Mouse (Mus musculus) erythroblast, embryonic 14.5 days (primary cell): ENCODE measurements around the gene Tcp1. TPM values are rescaled to one million over a fixed set of nuclear protein-coding genes. Genes with fewer than 3 reads are reported as not detected.
"Not testable (repeated sequence)": the region's sequence is repeated elsewhere in the genome, so short reads cannot be mapped to it uniquely, and the experiment has no call there.

Experiments used
- H3K27me3 ChIP-seq: 2 replicates; pipeline ENCODE4 v1.6.1; 2012; ENCODE audit warnings: inconsistent platforms; ENCODE audit not compliant: control insufficient read depth
- H3K36me3 ChIP-seq: 2 replicates; pipeline ENCODE4 v1.6.1; 2012; ENCODE audit warnings: mild to moderate bottlenecking, inconsistent platforms; ENCODE audit not compliant: control insufficient read depth
- H3K4me1 ChIP-seq: 2 replicates; pipeline ENCODE4 v1.6.1; 2012; ENCODE audit warnings: inconsistent platforms; ENCODE audit not compliant: control insufficient read depth
- H3K4me3 ChIP-seq: replicated peaks from 2 replicates; pipeline ENCODE3; 2012; ENCODE audit warnings: moderate library complexity, mild to moderate bottlenecking, inconsistent platforms
- H3K9me3 ChIP-seq: 2 replicates; pipeline ENCODE4 v1.6.1; 2012; ENCODE audit warnings: low read length, inconsistent platforms, mixed read lengths; ENCODE audit not compliant: control insufficient read depth
- GATA1 ChIP-seq: IDR thresholded peaks from 2 replicates; pipeline ENCODE4 v1.6.1; 2012; ENCODE audit warnings: low read length, inconsistent platforms, mixed read lengths
- TAL1 ChIP-seq: IDR thresholded peaks from 3 replicates; pipeline ENCODE4 v1.6.1; 2012; ENCODE audit warnings: low read length, inconsistent platforms, mixed read lengths
- polyA plus RNA-seq: library from polyadenylated mRNA; stranded (reverse); fragments of >175 nt; gene quantifications from 2 replicates; pipeline ENCODE4 v1.2.3, GENCODE M21; 2012

The Tcp1 gene
- polyA plus RNA-seq, 1 experiment, result 2.7 TPM

- TF ChIP-seq TAL1 (no peak), GATA1 (no peak)
- Histone ChIP-seq H3K9me3 (no peaks in the 10 kb centered on the region), H3K4me1 (peaks cover 4% of the 10 kb centered on the region), H3K36me3 (peaks cover 80% of the 10 kb centered on the region), H3K4me3 (no peak within 1 kb of the TSS), H3K27me3 (no peaks in the 10 kb centered on the region)
Measured at GRCm38 (mm10) chr17:12909361-12910280, 5.9 kb upstream of the Tcp1 start, which contains the start of gene Pnldc1. Pnldc1 (minus strand) TSS chr17:12910230.

- Histone ChIP-seq H3K27me3 (no peaks in the 10 kb centered on the region), H3K4me3 (no peak overlapping the region), H3K4me1 (peaks cover 12% of the 10 kb centered on the region), H3K36me3 (peaks cover 76% of the 10 kb centered on the region), H3K9me3 (no peaks in the 10 kb centered on the region)
- no peak for TF ChIP-seq TAL1
- no peak for TF ChIP-seq GATA1
Measured at GRCm38 (mm10) chr17:12910391-12910790, 5.1 kb upstream of the Tcp1 start.

- peaks cover 27% of the 10 kb centered on the region for H3K4me1 ChIP-seq
- no peaks in the 10 kb centered on the region for H3K27me3 ChIP-seq
- no peaks in the 10 kb centered on the region for H3K9me3 ChIP-seq
- peaks cover 72% of the 10 kb centered on the region for H3K36me3 ChIP-seq
- peak; percentile 44; the same call in 1 of the 2 replicates for TF ChIP-seq GATA1
- no peak for TF ChIP-seq TAL1
- H3K4me3 ChIP-seq, result peak within 1 kb of the TSS; percentile 90
Measured at GRCm38 (mm10) chr17:12915881-12916583, 531 bp downstream of the Tcp1 start, which contains the start of gene Mrpl18. Mrpl18 (minus strand) TSS chr17:12916345.

GRCm38 (mm10) chr17:12916588-12917380 lies 1.3 kb downstream of the Tcp1 start:
- Histone ChIP-seq H3K4me1 (peaks cover 27% of the 10 kb centered on the region), H3K27me3 (no peaks in the 10 kb centered on the region), H3K4me3 (peak overlapping the region; percentile 90), H3K9me3 (no peaks in the 10 kb centered on the region), H3K36me3 (peaks cover 72% of the 10 kb centered on the region)
- TF ChIP-seq GATA1 (no peak), TAL1 (no peak)

GRCm38 (mm10) chr17:12921073-12921472 lies 5.6 kb downstream of the Tcp1 start:
- TF ChIP-seq GATA1, result no peak
- no peak for TF ChIP-seq TAL1
- H3K36me3 ChIP-seq, result peaks cover 85% of the 10 kb centered on the region
- no peaks in the 10 kb centered on the region for H3K27me3 ChIP-seq
- peaks cover 14% of the 10 kb centered on the region for H3K4me1 ChIP-seq
- no peaks in the 10 kb centered on the region for H3K9me3 ChIP-seq
- no peak overlapping the region for H3K4me3 ChIP-seq

- no peaks in the 10 kb centered on the region for H3K27me3 ChIP-seq
- H3K9me3 ChIP-seq, result no peaks in the 10 kb centered on the region
- H3K36me3 ChIP-seq, result peaks cover 77% of the 10 kb centered on the region
- TF ChIP-seq GATA1 (no peak), TAL1 (no peak)
- H3K4me3 ChIP-seq, result no peak overlapping the region
- H3K4me1 ChIP-seq, result no peaks in the 10 kb centered on the region
Measured at GRCm38 (mm10) chr17:12925001-12925400, 9.5 kb downstream of the Tcp1 start.

GRCm38 (mm10) chr17:12925703-12926180 lies 10.2 kb downstream of the Tcp1 start:
- Histone ChIP-seq H3K4me3 (no peak overlapping the region), H3K4me1 (no peaks in the 10 kb centered on the region), H3K9me3 (no peaks in the 10 kb centered on the region), H3K27me3 (no peaks in the 10 kb centered on the region), H3K36me3 (peaks cover 70% of the 10 kb centered on the region)
- no peak for TF ChIP-seq GATA1
- no peak for TF ChIP-seq TAL1

- H3K36me3 ChIP-seq, result peaks cover 12% of the 10 kb centered on the region
- H3K27me3 ChIP-seq, H3K9me3 ChIP-seq, H3K4me3 ChIP-seq, H3K4me1 ChIP-seq: not testable (repeated sequence)
Measured at GRCm38 (mm10) chr17:12931576-12931975, 16.1 kb downstream of the Tcp1 start.
